In genomic region chr1:172619235-172619634, GRCm38 (mm10) we compare ENCODE assay signal across 9 mouse cellular contexts. TPM values are rescaled to one million over a fixed set of nuclear protein-coding genes. Genes with fewer than 3 reads are reported as not detected.
A peak's percentile ranks its signal among the peaks of the same experiment; 100 is the strongest.
DNase-seq lines count a peak whose midpoint lies in the region; ATAC-seq and TF ChIP-seq lines count a peak whose summit lies in the region.
"Had no signal": no experiment of that assay in that cellular context is flagged by ENCODE, and none has a peak within 500 bp of the region (broad histone marks: within the 10 kb centered on the region; RNA-seq: fewer than 3 reads in every experiment).

No protein-coding gene starts in this region.

- no peak overlapping the region for H3K9ac ChIP-seq in forebrain, embryonic 13.5 days
- no peak overlapping the region for H3K9ac ChIP-seq in forebrain, embryonic 16.5 days (replicated peaks; ENCODE audit: low read depth, low read length)
- H3K9ac ChIP-seq: limb, embryonic 12.5 days had no signal

- ATAC-seq in forebrain, embryonic 13.5 days: 0 out of 2 replicates have a peak, but pooled peaks have one; percentile 28
- no peak for ATAC-seq in forebrain, embryonic 16.5 days

- H3K36me3 ChIP-seq in forebrain, embryonic 13.5 days (ENCODE audit: poor library complexity, severe bottlenecking): no peaks in the 10 kb centered on the region
- no peaks in the 10 kb centered on the region for H3K36me3 ChIP-seq in forebrain, embryonic 16.5 days (ENCODE audit: control insufficient read depth, insufficient read depth)
- no peaks in the 10 kb centered on the region for H3K36me3 ChIP-seq in spleen, adult 2 months (ENCODE audit: control insufficient read depth, insufficient read depth, low read length)
- H3K36me3 ChIP-seq: limb, embryonic 12.5 days had no signal

- H3K27ac ChIP-seq in forebrain, embryonic 13.5 days: no peak overlapping the region
- no peak overlapping the region for H3K27ac ChIP-seq in forebrain, embryonic 16.5 days (ENCODE audit: low read length)
- no peak overlapping the region for H3K27ac ChIP-seq in spleen, adult 2 months (ENCODE audit: insufficient read depth, low read length)
- H3K27ac ChIP-seq: limb, embryonic 12.5 days had no signal

- peak; percentile 72 for DNase-seq in NIH3T3 (ENCODE audit: low read depth)
- DNase-seq in cerebellum, adult 9-10 months: peak; percentile 67
- peak; percentile 60 for DNase-seq in gastrocnemius, postnatal 25 days
- DNase-seq in kidney, postnatal 4 days: peak; percentile 85 to 87
- DNase-seq in lung, postnatal 4 days: peak; percentile 65 to 78
- peak; percentile 4 to 63 for DNase-seq in spleen, adult 2 months (ENCODE audit: low read depth in 1 of 2, low spot score in 2 of 2)

- no peak for TF ChIP-seq POLR2A in spleen, adult 2 months (IDR thresholded peaks at IDR 0.05; ENCODE audit: low read depth, low read length)

- H3K4me2 ChIP-seq in forebrain, embryonic 13.5 days: no peak overlapping the region
- no peak overlapping the region for H3K4me2 ChIP-seq in forebrain, embryonic 16.5 days (ENCODE audit: low read length)
- H3K4me2 ChIP-seq: limb, embryonic 12.5 days had no signal

- no peak overlapping the region for H3K4me3 ChIP-seq in forebrain, embryonic 13.5 days
- no peak overlapping the region for H3K4me3 ChIP-seq in forebrain, embryonic 16.5 days (replicated peaks; ENCODE audit: low read length)
- H3K4me3 ChIP-seq in spleen, adult 2 months (ENCODE audit: extremely low read depth, insufficient read depth, insufficient read length): no peak overlapping the region
- H3K4me3 ChIP-seq: limb, embryonic 12.5 days had no signal

- H3K4me1 ChIP-seq in forebrain, embryonic 13.5 days: peaks cover 15% of the 10 kb centered on the region
- peaks cover 11% of the 10 kb centered on the region for H3K4me1 ChIP-seq in forebrain, embryonic 16.5 days (replicated peaks; ENCODE audit: control insufficient read depth, insufficient read depth, low read length)
- no peaks in the 10 kb centered on the region for H3K4me1 ChIP-seq in spleen, adult 2 months (ENCODE audit: control insufficient read depth, insufficient read depth, insufficient read length)

- 14% methylated on average over 7 of the region's 7 CpGs for WGBS in forebrain, embryonic 13.5 days
- 18% methylated on average over 7 of the region's 7 CpGs for WGBS in forebrain, embryonic 16.5 days
- WGBS in spleen, adult 2 months: 13% methylated on average over 7 of the region's 7 CpGs

- H3K27me3 ChIP-seq in forebrain, embryonic 13.5 days: no peaks in the 10 kb centered on the region
- no peaks in the 10 kb centered on the region for H3K27me3 ChIP-seq in forebrain, embryonic 16.5 days (replicated peaks; ENCODE audit: control insufficient read depth, insufficient read depth, low read length)
- no peaks in the 10 kb centered on the region for H3K27me3 ChIP-seq in spleen, adult 2 months (ENCODE audit: control insufficient read depth, insufficient read depth, low read length)
- H3K27me3 ChIP-seq: limb, embryonic 12.5 days had no signal

- peak; percentile 96 for TF ChIP-seq CTCF in spleen, adult 2 months (IDR thresholded peaks at IDR 0.05; ENCODE audit: extremely low read depth, insufficient read depth, insufficient read length, insufficient replicate concordance)

- H3K9me3 ChIP-seq in forebrain, embryonic 13.5 days (replicated peaks): no peaks in the 10 kb centered on the region
- no peaks in the 10 kb centered on the region for H3K9me3 ChIP-seq in forebrain, embryonic 16.5 days (ENCODE audit: control insufficient read depth, low read length)
- H3K9me3 ChIP-seq: limb, embryonic 12.5 days had no signal

RNA-seq across cellular contexts. Expression of gene Dusp23, which starts 13.5 kb away (rescaled TPM):
- 4.8 and 6.1 TPM in 2 replicates for polyA plus RNA-seq in forebrain, embryonic 13.5 days (2015; fragmentation: Nextera tagmentation; extraction: Ambion mirVana)
- 6.2 TPM in 2 replicates for polyA plus RNA-seq in forebrain, embryonic 16.5 days (2015; fragmentation: Nextera tagmentation; extraction: Ambion mirVana)
- total RNA-seq in gastrocnemius, postnatal 25 days (2021): 10 to 100 TPM; 25.2 to 30.2 TPM
- polyA plus RNA-seq in spleen, adult 2 months (2012; rRNA removed): 10.4 and 11.4 TPM in 2 replicates

RNA-seq across cellular contexts. Expression of gene Fcrl6, which starts 16.9 kb away (rescaled TPM):
- not detected in 2 replicates for polyA plus RNA-seq in forebrain, embryonic 13.5 days (2015; fragmentation: Nextera tagmentation; extraction: Ambion mirVana)
- not detected in 2 replicates for polyA plus RNA-seq in forebrain, embryonic 16.5 days (2015; fragmentation: Nextera tagmentation; extraction: Ambion mirVana)
- total RNA-seq in gastrocnemius, postnatal 25 days (2021): not detected
- 0.06 TPM in 1 of 2 replicates, not detected in the other for polyA plus RNA-seq in spleen, adult 2 months (2012; rRNA removed)

RNA-seq across cellular contexts. Expression of gene Slamf8, which starts 28.9 kb away (rescaled TPM):
- not detected in 2 replicates for polyA plus RNA-seq in forebrain, embryonic 13.5 days (2015; fragmentation: Nextera tagmentation; extraction: Ambion mirVana)
- not detected in 2 replicates for polyA plus RNA-seq in forebrain, embryonic 16.5 days (2015; fragmentation: Nextera tagmentation; extraction: Ambion mirVana)
- total RNA-seq in gastrocnemius, postnatal 25 days (2021): under 1 TPM in 1 of 2 experiments, not detected in 1; 0.21 TPM
- 15.8 and 18.6 TPM in 2 replicates for polyA plus RNA-seq in spleen, adult 2 months (2012; rRNA removed)
- polyA plus RNA-seq: limb, embryonic 12.5 days had no signal

Comparison
In these comparisons a context has a peak if more than half of its experiments do, and no peak if none do; other contexts are left out.
1. DNase-seq: peak in every context shown above with its lines; median percentile 86 in kidney, postnatal 4 days; 72 in NIH3T3; 72 in lung, postnatal 4 days; 67 in cerebellum, adult 9-10 months; 60 in gastrocnemius, postnatal 25 days; 34 in spleen, adult 2 months.
2. RNA of gene Slamf8, which starts 28.9 kb away (polyA plus RNA-seq): 15.8 to 18.6 TPM in spleen, adult 2 months; not detected in forebrain, embryonic 13.5 days and not detected in forebrain, embryonic 16.5 days; every median in the first group is over 10 times any median in the second.